Mouse (Mus musculus): ENCODE results near the gene Palm2. TPM values are rescaled to one million over a fixed set of nuclear protein-coding genes. Genes with fewer than 3 reads are reported as not detected.

Gene Palm2
- polyA plus RNA-seq, 1 experiment from 2014 or later = 3.9 TPM

- ATAC-seq = 0 out of 2 replicates have a peak, but pooled peaks have one; percentile 25
- Histone ChIP-seq H3K9ac (no peak overlapping the region), H3K9me3 (no peaks in the 10 kb centered on the region), H3K4me2 (replicated peaks) (no peak overlapping the region), H3K36me3 (no peaks in the 10 kb centered on the region), H3K4me3 (replicated peaks) (no peak overlapping the region), H3K4me1 (replicated peaks) (no peaks in the 10 kb centered on the region), H3K27ac (no peak overlapping the region), H3K27me3 (replicated peaks) (no peaks in the 10 kb centered on the region)
- WGBS = 72% methylated on average over 3 of the region's 3 CpGs
These were observed 299.4 kb downstream of the Palm2 start for GRCm38 (mm10) chr4:57733445-57733844.

GRCm38 (mm10) chr4:57735426-57735825 is 301.4 kb downstream of the Palm2 start:
- no peak overlapping the region for H3K9ac ChIP-seq
- H3K9me3 ChIP-seq = no peaks in the 10 kb centered on the region
- no peak overlapping the region for H3K4me2 ChIP-seq (replicated peaks)
- H3K4me3 ChIP-seq (replicated peaks) = no peak overlapping the region
- H3K4me1 ChIP-seq (replicated peaks) = no peaks in the 10 kb centered on the region
- H3K27ac ChIP-seq = no peak overlapping the region
- 84% methylated on average over 5 of the region's 5 CpGs for WGBS
- ATAC-seq = no peak
- no peaks in the 10 kb centered on the region for H3K36me3 ChIP-seq
- no peaks in the 10 kb centered on the region for H3K27me3 ChIP-seq (replicated peaks)

- no peak overlapping the region for H3K4me2 ChIP-seq (replicated peaks)
- no peak overlapping the region for H3K9ac ChIP-seq
- no peaks in the 10 kb centered on the region for H3K9me3 ChIP-seq
- H3K4me3 ChIP-seq (replicated peaks) = no peak overlapping the region
- WGBS = 56% methylated on average over 8 of the region's 8 CpGs
- no peak overlapping the region for H3K27ac ChIP-seq
- no peak for ATAC-seq
- H3K27me3 ChIP-seq (replicated peaks) = no peaks in the 10 kb centered on the region
- no peaks in the 10 kb centered on the region for H3K36me3 ChIP-seq
- H3K4me1 ChIP-seq (replicated peaks) = no peaks in the 10 kb centered on the region
These were observed 305.0 kb downstream of the Palm2 start for GRCm38 (mm10) chr4:57738856-57739552.

GRCm38 (mm10) chr4:57743325-57743929 is 309.4 kb downstream of the Palm2 start:
- no peaks in the 10 kb centered on the region for H3K4me1 ChIP-seq (replicated peaks)
- no peaks in the 10 kb centered on the region for H3K36me3 ChIP-seq
- no peak overlapping the region for H3K27ac ChIP-seq
- 52% methylated on average over 11 of the region's 11 CpGs for WGBS
- H3K4me3 ChIP-seq (replicated peaks) = no peak overlapping the region
- H3K9me3 ChIP-seq = no peaks in the 10 kb centered on the region
- H3K9ac ChIP-seq = no peak overlapping the region
- ATAC-seq = no peak
- H3K27me3 ChIP-seq (replicated peaks) = no peaks in the 10 kb centered on the region
- no peak overlapping the region for H3K4me2 ChIP-seq (replicated peaks)

- Histone ChIP-seq H3K4me2 (replicated peaks) (no peak overlapping the region), H3K9me3 (no peaks in the 10 kb centered on the region), H3K27me3 (replicated peaks) (no peaks in the 10 kb centered on the region), H3K9ac (no peak overlapping the region), H3K4me1 (replicated peaks) (no peaks in the 10 kb centered on the region), H3K27ac (no peak overlapping the region), H3K36me3 (no peaks in the 10 kb centered on the region), H3K4me3 (replicated peaks) (no peak overlapping the region)
- ATAC-seq = no peak
- WGBS = 43% methylated on average over 4 of the region's 4 CpGs
These were observed 316.6 kb downstream of the Palm2 start for GRCm38 (mm10) chr4:57750651-57751050.

- ATAC-seq = no peak
These were observed 317.0 kb downstream of the Palm2 start for GRCm38 (mm10) chr4:57751054-57751453.

GRCm38 (mm10) chr4:57751566-57751965 is 317.5 kb downstream of the Palm2 start:
- Histone ChIP-seq H3K27me3 (replicated peaks) (no peaks in the 10 kb centered on the region), H3K4me1 (replicated peaks) (no peaks in the 10 kb centered on the region), H3K4me3 (replicated peaks) (no peak overlapping the region), H3K9ac (no peak overlapping the region), H3K27ac (no peak overlapping the region), H3K9me3 (no peaks in the 10 kb centered on the region), H3K4me2 (replicated peaks) (no peak overlapping the region), H3K36me3 (no peaks in the 10 kb centered on the region)
- ATAC-seq = no peak
- WGBS = 89% methylated on average over 11 of the region's 11 CpGs

More at GRCm38 (mm10) chr4:57751054-57751453, 317.0 kb downstream of the Palm2 start:
- Histone ChIP-seq H3K36me3 (no peaks in the 10 kb centered on the region), H3K9ac (no peak overlapping the region), H3K4me3 (replicated peaks) (no peak overlapping the region), H3K9me3 (no peaks in the 10 kb centered on the region), H3K27ac (no peak overlapping the region), H3K4me1 (replicated peaks) (no peaks in the 10 kb centered on the region), H3K4me2 (replicated peaks) (no peak overlapping the region), H3K27me3 (replicated peaks) (no peaks in the 10 kb centered on the region)
- WGBS = 59% methylated on average over 4 of the region's 4 CpGs

GRCm38 (mm10) chr4:57755085-57755484 is 321.0 kb downstream of the Palm2 start:
- no peak overlapping the region for H3K9ac ChIP-seq
- WGBS = 90% methylated on average over 11 of the region's 11 CpGs
- no peak for ATAC-seq
- H3K27ac ChIP-seq = no peak overlapping the region
- H3K4me2 ChIP-seq (replicated peaks) = no peak overlapping the region
- no peaks in the 10 kb centered on the region for H3K9me3 ChIP-seq
- H3K27me3 ChIP-seq (replicated peaks) = no peaks in the 10 kb centered on the region
- H3K4me3 ChIP-seq (replicated peaks) = no peak overlapping the region
- no peaks in the 10 kb centered on the region for H3K36me3 ChIP-seq
- no peaks in the 10 kb centered on the region for H3K4me1 ChIP-seq (replicated peaks)

GRCm38 (mm10) chr4:57757997-57758396 is 323.9 kb downstream of the Palm2 start:
- no peak for ATAC-seq
- no peaks in the 10 kb centered on the region for H3K36me3 ChIP-seq
- H3K4me3 ChIP-seq (replicated peaks) = no peak overlapping the region
- H3K27me3 ChIP-seq (replicated peaks) = no peaks in the 10 kb centered on the region
- H3K27ac ChIP-seq = no peak overlapping the region
- WGBS = 64% methylated on average over 11 of the region's 11 CpGs
- H3K4me1 ChIP-seq (replicated peaks) = no peaks in the 10 kb centered on the region
- H3K4me2 ChIP-seq (replicated peaks) = no peak overlapping the region
- no peaks in the 10 kb centered on the region for H3K9me3 ChIP-seq
- no peak overlapping the region for H3K9ac ChIP-seq

Other genes with a start within 250 kb of the Palm2 start
- gene Ptpn3, start 132.4 kb upstream of the Palm2 start, polyA plus RNA-seq (2015; fragmentation: Nextera tagmentation; extraction: Ambion mirVana) = 9.4 and 10.4 TPM in 2 replicates
- gene Pakap, start 133.9 kb downstream of the Palm2 start, polyA plus RNA-seq (2015; fragmentation: Nextera tagmentation; extraction: Ambion mirVana) = 22.8 and 25.9 TPM in 2 replicates

All from intestine, embryonic 15.5 days (tissue).